Mouse (Mus musculus): ENCODE data around the gene Baiap2. TPM values are rescaled to one million over a fixed set of nuclear protein-coding genes. Genes with fewer than 3 reads are reported as not detected.

Baiap2 gene
- total RNA-seq (2021) (10 to 100 TPM in 1 of 2 experiments, 1 to 10 TPM in 1; 5.8 to 10.3 TPM), polyA plus RNA-seq (2012; rRNA removed) (10.5 and 10.9 TPM in 2 replicates)
- long read RNA-seq, full-length matches to known transcripts = 13 of 15 reads
- long read RNA-seq, partial matches to known transcripts = 1 of 15 reads
- long read RNA-seq, other reads (novel, unspliced or antisense) = 1 of 15 reads

DNA sequence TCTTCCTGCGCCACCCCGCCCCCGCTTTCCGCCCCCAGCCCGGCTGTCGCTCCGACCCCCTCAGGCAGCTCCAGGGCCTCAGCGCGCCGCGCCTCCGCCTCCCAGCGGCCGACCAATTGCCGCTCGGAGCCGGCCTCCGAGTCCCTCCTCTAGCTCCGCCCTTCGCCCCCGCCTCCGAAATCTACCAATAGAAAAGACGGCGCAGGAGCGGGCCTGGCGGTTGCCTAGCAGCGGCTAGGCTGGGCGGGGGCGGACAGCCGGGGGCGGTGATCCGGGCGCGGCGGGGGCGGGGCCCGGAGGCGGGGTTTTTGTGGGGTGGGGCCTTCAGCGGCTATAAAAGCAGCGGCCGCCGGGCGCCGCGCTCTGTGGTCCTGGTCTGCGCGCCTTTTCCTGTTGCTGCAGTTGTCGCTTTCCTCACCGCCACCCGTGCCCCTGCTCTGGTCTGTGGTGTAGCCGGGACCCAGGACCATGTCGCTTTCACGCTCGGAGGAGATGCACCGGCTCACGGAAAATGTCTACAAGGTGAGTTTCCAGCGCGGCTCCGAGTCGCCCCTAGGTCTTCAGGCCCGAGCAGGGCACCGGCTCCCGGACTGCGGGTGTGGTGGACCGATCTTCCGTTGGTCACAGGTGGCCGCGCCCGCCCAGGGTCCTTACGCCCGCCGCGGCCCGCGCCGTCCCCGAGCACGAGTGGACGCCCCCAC, at the start of gene Baiap2:
Gene Baiap2, plus strand, starts transcription at position 37 of the 701 bp plus-strand sequence.
- Histone ChIP-seq H3K4me1 (ENCODE audit: control insufficient read depth, insufficient read depth, low read length) (peaks cover 19% of the 10 kb centered on the region), H3K79me2 (replicated peaks; ENCODE audit: control insufficient read depth, insufficient read depth, low read length) (peaks cover 2% of the 10 kb centered on the region; the same call in 1 of the 2 replicates), H3K27ac (peak within 1 kb of the TSS; percentile 85), H3K36me3 (ENCODE audit: control insufficient read depth, insufficient read depth, low read length) (no peaks in the 10 kb centered on the region), H3K27me3 (ENCODE audit: control insufficient read depth, insufficient read depth, low read length) (no peaks in the 10 kb centered on the region), H3K4me3 (peak within 1 kb of the TSS; percentile 88), H3K9ac (ENCODE audit: low read depth, low read length) (peak within 1 kb of the TSS; percentile 83)
- TF ChIP-seq POLR2A (IDR thresholded peaks at IDR 0.05; ENCODE audit: insufficient read depth, low read depth, low read length) (peak; percentile 99), EP300 (IDR thresholded peaks at IDR 0.05; ENCODE audit: insufficient read depth, low read depth, low read length) (0 out of 2 replicates have a peak, but pooled peaks have one; percentile 24), CTCF (IDR thresholded peaks at IDR 0.05) (peak; percentile 21)
- intact Hi-C loops (cut with DNase I) = loop anchor here (2.0 kb wide), 1 partner anchor 48 kb away; no protein-coding TSS in a partner anchor
- WGBS = 2% methylated on average over 70 of the region's 79 CpGs
- DNase-seq = peak; percentile 97 to 99

DNA sequence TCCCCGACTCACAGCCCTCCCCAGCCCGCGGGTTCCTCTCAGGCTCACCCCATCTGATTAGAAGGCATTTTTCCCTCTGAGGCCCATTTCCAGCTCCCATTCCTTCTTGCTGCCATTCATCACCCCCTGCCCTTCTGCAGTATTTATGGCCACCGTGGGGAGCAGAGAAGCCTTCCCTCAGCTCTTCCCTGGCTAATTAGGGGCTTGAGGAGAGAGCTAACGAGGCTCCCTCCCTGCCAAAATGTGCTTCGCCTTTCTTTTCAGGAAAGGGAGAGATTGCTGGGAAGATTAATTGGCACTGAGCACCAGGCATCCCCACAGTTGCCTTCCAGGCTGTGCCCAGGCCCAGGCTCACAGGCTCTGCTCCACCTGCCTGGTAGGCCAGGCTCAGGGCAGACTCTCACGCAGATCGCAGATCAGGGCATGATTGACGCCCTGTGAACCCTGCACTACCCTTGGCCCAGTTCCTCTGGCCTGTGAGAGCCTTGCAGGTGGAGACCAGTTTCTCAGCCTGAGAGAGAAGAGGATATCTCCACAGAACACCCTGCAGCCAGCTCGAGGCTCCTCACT, 48.8 kb upstream of the Baiap2 start:
- intact Hi-C loops (cut with DNase I) = no loop called here
- Histone ChIP-seq H3K36me3 (ENCODE audit: control insufficient read depth, insufficient read depth, low read length) (no peaks in the 10 kb centered on the region), H3K79me2 (replicated peaks; ENCODE audit: control insufficient read depth, insufficient read depth, low read length) (no peaks in the 10 kb centered on the region), H3K27me3 (ENCODE audit: control insufficient read depth, insufficient read depth, low read length) (no peaks in the 10 kb centered on the region), H3K9ac (ENCODE audit: low read depth, low read length) (no peak overlapping the region), H3K27ac (no peak overlapping the region), H3K4me1 (ENCODE audit: control insufficient read depth, insufficient read depth, low read length) (no peaks in the 10 kb centered on the region), H3K4me3 (no peak overlapping the region)
- TF ChIP-seq POLR2A (IDR thresholded peaks at IDR 0.05; ENCODE audit: insufficient read depth, low read depth, low read length) = no peak
- no peak for TF ChIP-seq CTCF (IDR thresholded peaks at IDR 0.05)
- no peak for TF ChIP-seq EP300 (IDR thresholded peaks at IDR 0.05; ENCODE audit: insufficient read depth, low read depth, low read length)
- WGBS = 84% methylated on average over 10 of the region's 10 CpGs
- DNase-seq = no peak

DNA sequence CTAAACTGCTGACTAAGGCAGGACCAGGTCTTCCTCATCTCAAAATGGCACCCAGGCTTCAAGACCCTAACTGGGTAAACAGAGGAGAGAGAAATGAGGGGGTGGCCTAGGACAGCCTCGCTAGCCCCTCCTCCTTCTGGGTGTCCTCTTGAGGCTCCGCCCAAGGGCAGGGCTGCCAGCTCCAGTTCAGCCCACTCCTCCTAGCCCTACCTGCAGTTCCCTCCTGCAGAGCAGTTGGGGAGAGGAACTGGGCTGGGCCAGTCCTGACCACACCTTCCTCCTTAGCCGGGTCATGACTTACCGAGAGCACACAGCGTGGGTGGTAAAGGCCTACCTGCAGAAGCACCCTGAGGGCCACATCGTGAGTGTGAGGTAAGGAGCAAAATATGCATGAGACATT, 47.9 kb upstream of the Baiap2 start:
- Histone ChIP-seq H3K4me3 (no peak overlapping the region), H3K4me1 (ENCODE audit: control insufficient read depth, insufficient read depth, low read length) (no peaks in the 10 kb centered on the region), H3K9ac (ENCODE audit: low read depth, low read length) (no peak overlapping the region), H3K36me3 (ENCODE audit: control insufficient read depth, insufficient read depth, low read length) (no peaks in the 10 kb centered on the region), H3K27ac (no peak overlapping the region), H3K79me2 (replicated peaks; ENCODE audit: control insufficient read depth, insufficient read depth, low read length) (no peaks in the 10 kb centered on the region), H3K27me3 (ENCODE audit: control insufficient read depth, insufficient read depth, low read length) (no peaks in the 10 kb centered on the region)
- no peak for DNase-seq
- intact Hi-C loops (cut with DNase I) = no loop called here
- no peak for TF ChIP-seq POLR2A (IDR thresholded peaks at IDR 0.05; ENCODE audit: insufficient read depth, low read depth, low read length)
- no peak for TF ChIP-seq EP300 (IDR thresholded peaks at IDR 0.05; ENCODE audit: insufficient read depth, low read depth, low read length)
- TF ChIP-seq CTCF (IDR thresholded peaks at IDR 0.05) = no peak
- WGBS = 85% methylated on average over 6 of the region's 6 CpGs

DNA sequence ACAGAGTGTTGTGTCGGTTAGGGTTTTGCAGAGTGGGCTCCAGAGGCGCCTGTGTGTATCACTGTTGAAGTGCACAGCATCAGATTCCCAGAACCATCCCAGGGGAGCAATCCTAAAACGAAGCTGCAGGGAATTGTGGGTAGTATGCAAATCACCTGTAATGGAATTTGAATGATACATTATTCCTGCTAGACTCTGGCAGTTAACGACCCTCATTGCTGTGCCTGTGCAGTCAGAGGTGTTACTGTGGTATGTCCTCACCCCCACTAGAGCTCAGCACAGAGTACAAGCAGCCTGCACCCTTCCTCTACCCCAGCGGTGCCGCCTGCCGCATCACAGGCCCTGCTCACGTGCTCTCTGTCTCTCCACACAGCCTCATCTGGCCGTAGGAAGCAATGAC, 45.5 kb upstream of the Baiap2 start:
- WGBS = 88% methylated on average over 9 of the region's 9 CpGs
- H3K36me3 ChIP-seq (ENCODE audit: control insufficient read depth, insufficient read depth, low read length) = no peaks in the 10 kb centered on the region
- no peak for DNase-seq

DNA sequence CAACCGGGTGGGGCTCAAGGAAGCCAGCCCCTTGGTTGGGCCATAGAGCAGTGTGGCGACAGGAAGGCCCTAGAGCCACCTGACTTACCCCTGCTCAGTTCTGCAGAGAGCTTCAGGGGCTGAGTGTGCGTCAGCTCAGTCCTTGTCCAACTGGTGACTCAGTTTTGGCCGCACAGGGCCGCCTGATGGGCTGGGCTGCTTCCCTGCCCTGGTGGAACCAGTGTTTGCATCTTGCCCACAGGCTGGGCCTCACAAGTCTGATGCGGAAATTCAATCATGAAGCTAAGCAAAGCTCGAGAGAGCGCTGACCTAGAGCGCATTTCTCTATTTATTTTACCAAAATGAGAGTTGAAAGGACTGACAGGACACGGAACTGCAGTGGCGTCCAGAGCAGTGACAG, 43.6 kb upstream of the Baiap2 start:
- Histone ChIP-seq H3K27me3 (ENCODE audit: control insufficient read depth, insufficient read depth, low read length) (no peaks in the 10 kb centered on the region), H3K36me3 (ENCODE audit: control insufficient read depth, insufficient read depth, low read length) (no peaks in the 10 kb centered on the region), H3K27ac (no peak overlapping the region), H3K4me3 (no peak overlapping the region), H3K4me1 (ENCODE audit: control insufficient read depth, insufficient read depth, low read length) (no peaks in the 10 kb centered on the region), H3K79me2 (replicated peaks; ENCODE audit: control insufficient read depth, insufficient read depth, low read length) (no peaks in the 10 kb centered on the region), H3K9ac (ENCODE audit: low read depth, low read length) (no peak overlapping the region)
- 86% methylated on average over 11 of the region's 11 CpGs for WGBS
- no peak for DNase-seq
- TF ChIP-seq CTCF (IDR thresholded peaks at IDR 0.05) = no peak
- TF ChIP-seq POLR2A (IDR thresholded peaks at IDR 0.05; ENCODE audit: insufficient read depth, low read depth, low read length) = no peak
- no peak for TF ChIP-seq EP300 (IDR thresholded peaks at IDR 0.05; ENCODE audit: insufficient read depth, low read depth, low read length)
- intact Hi-C loops (cut with DNase I) = no loop called here

More for the DNA sequence above, 45.5 kb upstream of the Baiap2 start:
- H3K4me1 ChIP-seq (ENCODE audit: control insufficient read depth, insufficient read depth, low read length) = no peaks in the 10 kb centered on the region
- TF ChIP-seq POLR2A (IDR thresholded peaks at IDR 0.05; ENCODE audit: insufficient read depth, low read depth, low read length) (no peak), CTCF (IDR thresholded peaks at IDR 0.05) (no peak), EP300 (IDR thresholded peaks at IDR 0.05; ENCODE audit: insufficient read depth, low read depth, low read length) (no peak)
- no peak overlapping the region for H3K9ac ChIP-seq (ENCODE audit: low read depth, low read length)
- no peak overlapping the region for H3K4me3 ChIP-seq
- intact Hi-C loops (cut with DNase I) = no loop called here
- no peaks in the 10 kb centered on the region for H3K27me3 ChIP-seq (ENCODE audit: control insufficient read depth, insufficient read depth, low read length)
- H3K27ac ChIP-seq = no peak overlapping the region
- no peaks in the 10 kb centered on the region for H3K79me2 ChIP-seq (replicated peaks; ENCODE audit: control insufficient read depth, insufficient read depth, low read length)

DNA sequence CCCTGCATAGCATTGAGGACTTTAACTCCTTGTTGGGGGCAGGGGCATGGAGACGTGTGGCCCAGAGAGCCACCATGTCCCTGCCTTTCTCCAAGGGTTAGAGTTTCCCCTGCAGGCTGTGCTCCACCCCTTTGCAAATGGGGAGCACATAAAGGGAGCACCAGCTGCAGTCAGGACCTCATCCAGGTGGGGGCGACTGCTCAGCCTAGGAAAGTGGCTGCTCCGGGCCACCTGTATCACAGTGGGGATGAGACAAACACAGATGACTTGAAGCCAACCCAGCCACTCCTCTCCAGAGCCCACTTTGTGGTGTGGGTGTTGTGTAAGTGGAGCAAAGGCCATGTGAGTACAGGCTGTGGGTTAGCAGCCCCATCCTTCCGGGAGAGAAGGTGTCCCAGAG, 41.4 kb upstream of the Baiap2 start:
- H3K27ac ChIP-seq = no peak overlapping the region
- WGBS = 66% methylated on average over 4 of the region's 4 CpGs
- TF ChIP-seq POLR2A (IDR thresholded peaks at IDR 0.05; ENCODE audit: insufficient read depth, low read depth, low read length) = no peak
- no peak for TF ChIP-seq CTCF (IDR thresholded peaks at IDR 0.05)
- TF ChIP-seq EP300 (IDR thresholded peaks at IDR 0.05; ENCODE audit: insufficient read depth, low read depth, low read length) = no peak

More for the DNA sequence above, 41.4 kb upstream of the Baiap2 start:
- H3K79me2 ChIP-seq (replicated peaks; ENCODE audit: control insufficient read depth, insufficient read depth, low read length) = no peaks in the 10 kb centered on the region
- H3K4me1 ChIP-seq (ENCODE audit: control insufficient read depth, insufficient read depth, low read length) = no peaks in the 10 kb centered on the region
- DNase-seq = no peak
- no peaks in the 10 kb centered on the region for H3K36me3 ChIP-seq (ENCODE audit: control insufficient read depth, insufficient read depth, low read length)
- intact Hi-C loops (cut with DNase I) = no loop called here
- H3K4me3 ChIP-seq = no peak overlapping the region
- H3K9ac ChIP-seq (ENCODE audit: low read depth, low read length) = no peak overlapping the region
- no peaks in the 10 kb centered on the region for H3K27me3 ChIP-seq (ENCODE audit: control insufficient read depth, insufficient read depth, low read length)

All from heart, adult 2 months (tissue).